Mouse (Mus musculus): ENCODE results near the gene Xrcc5.

- TF ChIP-seq CTCF (IDR thresholded peaks at IDR 0.05; ENCODE audit: borderline replicate concordance, insufficient read depth, low read length) (no peak), POLR2A (IDR thresholded peaks at IDR 0.05; ENCODE audit: low read depth, low read length) (no peak)
These were observed 57.4 kb downstream of the Xrcc5 start for GRCm38 (mm10) chr1:72364661-72365060.
